Mouse (Mus musculus): ENCODE results near the gene Rmdn3. TPM values are rescaled to one million over a fixed set of nuclear protein-coding genes. Genes with fewer than 3 reads are reported as not detected.
A peak's percentile ranks its signal among the peaks of the same experiment; 100 is the strongest.

The Rmdn3 gene
- polyA plus RNA-seq, 1 experiment, result 59.2 TPM

- no peak for DNase-seq (ENCODE audit: extremely low spot score in 1 of 2, low spot score in 1 of 2)
These were observed 13.4 kb upstream of the Rmdn3 start for GRCm38 (mm10) chr2:119170282-119170681.

- no peak for DNase-seq (ENCODE audit: extremely low spot score in 1 of 2, low spot score in 1 of 2)
These were observed 11.0 kb upstream of the Rmdn3 start for GRCm38 (mm10) chr2:119167866-119168256.

DNA sequence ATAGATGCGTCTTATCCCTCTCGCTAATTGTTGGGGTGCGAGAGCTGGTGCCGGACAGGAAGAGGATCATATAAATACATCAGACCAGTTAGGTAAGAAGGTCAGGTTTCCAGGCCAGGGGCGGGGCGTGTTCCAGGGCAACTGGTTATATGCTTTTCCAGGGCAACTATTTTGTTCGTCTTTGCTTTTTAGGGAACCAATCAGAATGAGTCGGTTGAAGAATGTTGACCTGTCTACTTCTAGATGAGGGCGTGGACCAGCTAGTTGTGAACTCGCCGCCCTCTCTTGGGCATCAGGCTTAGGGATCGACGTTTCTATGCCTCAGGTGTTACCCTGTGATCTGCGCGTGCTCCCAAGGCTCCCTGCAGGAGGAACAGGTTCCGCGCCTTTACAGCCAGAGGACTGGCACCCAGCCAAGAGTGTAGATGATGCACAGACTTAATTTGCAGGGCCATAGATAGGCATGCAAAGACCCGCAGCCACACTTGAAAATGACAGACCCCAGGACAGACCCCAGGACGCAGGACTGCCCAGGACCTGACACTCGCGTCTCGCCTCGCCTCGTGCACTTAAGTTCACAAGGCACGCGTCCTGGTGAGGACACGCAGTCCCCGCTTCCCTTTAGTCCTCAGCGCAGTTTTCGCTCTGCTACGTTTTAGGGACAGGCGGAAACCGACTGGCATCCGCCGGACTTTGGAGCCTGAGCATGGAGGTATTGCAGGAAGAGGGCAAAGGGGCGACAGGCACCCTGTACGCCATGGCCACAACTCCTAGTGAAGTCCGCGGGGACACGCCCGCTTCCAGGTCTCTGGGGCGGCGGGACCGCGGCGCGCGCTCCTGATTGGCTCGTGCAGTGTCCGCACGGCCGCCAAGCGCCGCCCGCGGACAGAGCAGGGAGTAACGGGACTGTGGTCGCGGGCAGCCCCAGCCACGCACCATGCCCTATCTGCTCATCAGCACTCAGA, 10.3 kb upstream of the Rmdn3 start, which contains the start of gene Gchfr:
Gchfr (plus strand) TSS at position 873 of the 965 bp plus-strand sequence.
- DNase-seq (ENCODE audit: extremely low spot score in 1 of 2, low spot score in 1 of 2), result no peak

- DNase-seq (ENCODE audit: extremely low spot score in 1 of 2, low spot score in 1 of 2), result no peak
These were observed 8.6 kb upstream of the Rmdn3 start for GRCm38 (mm10) chr2:119165401-119165800.

DNA sequence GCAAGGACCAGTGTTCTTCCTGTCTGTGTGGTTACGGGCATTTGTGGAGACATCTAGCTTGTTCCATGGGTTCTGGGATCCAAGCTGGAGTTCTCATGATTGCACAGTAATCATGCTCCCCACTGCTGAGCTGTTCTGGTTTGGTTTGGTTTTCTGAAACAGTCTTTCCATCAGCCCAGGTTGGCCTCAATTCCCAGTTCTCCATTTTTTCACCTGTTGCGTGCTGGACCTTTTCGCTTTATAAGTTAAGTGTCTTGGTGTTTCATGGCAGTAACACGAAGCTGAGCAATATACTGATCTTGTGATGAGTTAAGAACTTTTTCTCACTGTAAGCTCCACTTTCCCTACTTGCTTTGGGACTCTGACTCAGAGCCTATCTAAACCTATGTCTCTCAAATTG, 7.2 kb upstream of the Rmdn3 start:
- DNase-seq (ENCODE audit: extremely low spot score in 1 of 2, low spot score in 1 of 2), result no peak

DNA sequence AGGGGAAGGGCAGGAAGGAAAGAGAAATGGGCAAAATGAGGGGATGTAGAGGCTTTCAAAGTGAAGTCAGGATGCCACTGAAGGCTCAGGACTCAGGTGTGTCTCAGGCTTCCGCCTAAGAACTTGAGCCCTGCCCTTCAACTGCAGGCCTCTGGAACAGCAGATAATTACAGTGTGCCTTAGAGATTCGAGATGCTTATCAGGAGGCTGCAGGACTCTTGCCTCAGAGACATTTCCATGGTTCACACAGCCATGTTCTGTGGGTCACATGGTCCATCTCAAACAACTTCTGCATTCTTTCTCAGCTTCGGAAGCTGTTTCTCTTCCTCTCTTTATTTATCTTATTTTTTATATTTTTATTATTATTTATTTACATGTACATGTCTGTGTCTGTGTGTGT, 6.3 kb upstream of the Rmdn3 start:
- DNase-seq (ENCODE audit: extremely low spot score in 1 of 2, low spot score in 1 of 2), result no peak

- no peak for DNase-seq (ENCODE audit: extremely low spot score in 1 of 2, low spot score in 1 of 2)
These were observed 4.4 kb upstream of the Rmdn3 start for GRCm38 (mm10) chr2:119161247-119161646.

DNA sequence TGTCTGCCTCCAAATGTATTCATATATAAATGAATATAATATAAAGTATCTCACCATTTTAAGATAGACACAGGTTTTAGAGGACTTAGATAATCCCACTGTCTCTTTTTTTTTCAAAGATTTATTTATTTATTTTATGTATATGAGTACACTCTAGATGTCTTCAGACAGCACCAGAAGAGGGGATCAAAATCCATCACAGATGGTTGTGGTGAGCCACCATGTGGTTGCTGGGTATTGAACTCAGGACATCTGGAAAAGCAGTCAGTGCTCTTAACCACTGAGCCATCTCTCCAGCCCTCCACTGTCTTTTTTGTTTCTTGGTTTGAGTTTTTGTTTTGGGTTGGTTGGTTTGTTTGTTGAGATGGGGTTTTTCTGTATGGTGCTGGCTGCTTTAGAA, 1.0 kb upstream of the Rmdn3 start:
- DNase-seq (ENCODE audit: extremely low spot score in 1 of 2, low spot score in 1 of 2), result no peak

GRCm38 (mm10) chr2:119156081-119156680, 653 bp downstream of the Rmdn3 start:
- DNase-seq (ENCODE audit: extremely low spot score in 1 of 2, low spot score in 1 of 2), result no peak

DNA sequence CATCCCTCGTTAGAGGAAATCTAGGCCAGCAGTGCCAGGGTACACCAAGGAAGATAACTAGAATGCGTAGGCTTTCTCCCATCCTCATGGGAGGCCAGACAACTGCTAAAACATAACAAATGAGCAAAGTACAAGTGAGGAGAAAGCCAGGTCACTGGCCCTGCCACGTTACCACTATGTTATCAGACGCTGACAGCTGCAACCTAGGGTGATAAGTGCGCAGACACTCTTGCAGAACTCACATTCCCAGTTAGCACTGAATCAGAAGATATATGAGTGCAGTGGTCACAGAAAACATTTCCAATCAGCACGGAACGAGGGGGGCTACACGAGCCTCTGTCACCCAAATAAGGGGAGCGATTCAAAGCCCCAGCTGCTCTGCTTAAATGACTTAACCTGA, 1.4 kb downstream of the Rmdn3 start:
- no peak for DNase-seq (ENCODE audit: extremely low spot score in 1 of 2, low spot score in 1 of 2)

GRCm38 (mm10) chr2:119154683-119155082, 2.2 kb downstream of the Rmdn3 start:
- no peak for DNase-seq (ENCODE audit: extremely low spot score in 1 of 2, low spot score in 1 of 2)

DNA sequence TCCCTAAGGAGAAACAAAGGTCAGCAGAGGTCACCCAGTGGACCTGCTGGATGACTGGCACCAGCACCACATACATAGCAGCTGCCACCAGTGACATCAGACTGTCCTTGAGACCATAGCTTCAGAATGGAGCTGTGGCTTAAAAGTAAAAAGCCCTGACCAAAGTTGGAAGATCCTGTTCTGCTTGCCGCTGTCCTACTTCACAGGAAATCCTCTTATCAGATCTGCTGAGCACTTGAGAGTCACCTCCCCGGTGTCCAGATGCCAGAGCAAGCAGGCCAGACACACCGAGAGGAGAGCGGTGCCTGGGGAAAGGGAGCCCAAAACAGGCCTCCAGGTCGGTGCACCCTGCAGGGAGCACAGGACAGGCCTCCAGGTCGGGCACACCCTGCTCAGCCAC, 4.6 kb downstream of the Rmdn3 start:
- DNase-seq (ENCODE audit: extremely low spot score in 1 of 2, low spot score in 1 of 2), result no peak

DNA sequence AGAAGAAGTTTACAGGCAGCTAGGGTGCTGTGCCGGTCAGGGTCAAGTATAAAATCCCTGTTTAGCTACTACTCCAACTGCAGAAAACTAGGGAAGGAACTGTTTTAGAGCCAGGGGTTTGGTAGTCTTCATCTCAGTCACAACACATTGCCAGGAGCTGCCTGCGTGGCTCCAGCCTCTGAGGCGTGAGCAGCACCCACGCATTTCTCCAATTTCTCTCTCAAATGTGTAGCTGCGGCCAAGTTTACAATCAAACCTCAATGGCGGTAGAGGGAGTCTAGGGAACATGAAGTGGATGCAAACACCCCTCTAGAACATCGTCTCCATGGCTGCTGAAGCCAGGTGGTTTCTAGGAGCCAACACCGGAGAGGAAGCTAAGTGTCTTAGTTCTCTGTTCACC, 9.1 kb downstream of the Rmdn3 start:
- peak; percentile 33 to 70 for DNase-seq (ENCODE audit: extremely low spot score in 1 of 2, low spot score in 1 of 2)

DNA sequence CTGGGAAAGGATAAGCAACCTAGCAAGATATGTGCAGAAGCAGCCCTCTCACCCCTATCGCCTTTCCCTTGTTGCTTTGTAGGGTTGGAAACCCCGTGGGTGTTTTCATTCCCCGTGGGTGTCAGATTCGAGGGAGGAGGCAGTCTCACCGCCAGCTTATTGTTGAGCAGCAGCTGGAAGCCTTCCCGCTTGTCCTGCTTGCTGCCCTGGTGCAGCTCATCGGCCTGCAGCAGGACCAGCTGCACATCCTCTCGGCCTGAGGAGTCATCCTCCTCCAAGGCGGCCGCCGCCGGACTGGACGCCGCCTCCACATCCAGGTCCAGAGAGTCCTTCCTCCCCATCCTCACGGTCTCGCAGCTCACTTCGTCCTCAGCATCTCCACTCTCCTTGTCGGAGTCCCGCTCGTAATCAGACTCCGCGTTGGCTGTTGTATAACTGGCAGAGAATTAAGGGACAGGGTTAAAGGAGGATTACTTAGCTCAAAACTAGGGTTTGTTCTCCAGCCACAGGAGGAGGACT, 9.6 kb downstream of the Rmdn3 start:
- no peak for DNase-seq (ENCODE audit: extremely low spot score in 1 of 2, low spot score in 1 of 2)

DNA sequence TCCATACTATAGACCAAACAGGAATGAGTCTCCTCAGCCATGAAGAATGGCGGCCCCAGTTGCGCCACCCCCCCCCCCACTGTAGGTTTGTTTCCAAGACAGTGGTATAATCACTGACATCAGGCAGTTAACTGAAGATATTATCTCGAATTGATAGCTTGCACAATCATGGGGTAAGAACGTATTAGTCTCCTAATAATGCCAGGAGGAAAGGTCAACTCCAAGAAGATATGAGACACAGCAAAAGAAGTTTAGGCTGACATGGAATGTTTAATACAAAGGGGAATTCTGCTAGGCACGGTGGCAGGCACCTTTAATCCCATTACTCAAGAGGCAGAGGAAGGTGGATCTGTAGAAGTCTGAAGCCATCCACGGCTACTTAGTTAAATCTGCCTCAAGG, 10.4 kb downstream of the Rmdn3 start:
- DNase-seq (ENCODE audit: extremely low spot score in 1 of 2, low spot score in 1 of 2), result no peak

DNA sequence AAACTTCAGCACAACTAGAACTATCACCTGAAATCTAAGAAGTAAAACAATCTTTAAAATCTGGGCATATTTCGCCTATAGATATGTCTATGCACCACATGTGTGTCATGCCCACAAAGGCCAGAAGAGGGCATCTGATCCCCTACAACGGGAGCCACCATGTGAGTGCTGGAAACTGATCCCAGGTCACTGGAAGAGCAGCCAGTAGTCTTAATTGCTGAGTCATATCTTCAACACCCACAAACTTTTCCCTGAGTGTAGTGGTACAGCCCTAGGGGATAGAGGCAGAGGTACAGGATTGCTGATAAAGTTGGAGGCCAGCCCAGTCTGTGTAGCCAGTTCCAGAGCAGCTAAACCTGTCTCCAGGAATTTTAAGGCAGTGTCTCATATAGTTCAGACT, 11.6 kb downstream of the Rmdn3 start:
- no peak for DNase-seq (ENCODE audit: extremely low spot score in 1 of 2, low spot score in 1 of 2)

- no peak for DNase-seq (ENCODE audit: extremely low spot score in 1 of 2, low spot score in 1 of 2)
These were observed 20.4 kb downstream of the Rmdn3 start for GRCm38 (mm10) chr2:119136346-119136898.

GRCm38 (mm10) chr2:119113121-119113925, 43.5 kb downstream of the Rmdn3 start:
- DNase-seq (ENCODE audit: extremely low spot score in 1 of 2, low spot score in 1 of 2), result no peak

GRCm38 (mm10) chr2:119112438-119113112, 44.3 kb downstream of the Rmdn3 start, which contains the start of gene Rad51:
TSS of gene Rad51 (plus strand) at chr2:119112793.
- peak; percentile 82 for DNase-seq (ENCODE audit: extremely low spot score in 1 of 2, low spot score in 1 of 2)

GRCm38 (mm10) chr2:119111060-119111459, 45.8 kb downstream of the Rmdn3 start:
- DNase-seq (ENCODE audit: extremely low spot score in 1 of 2, low spot score in 1 of 2), result no peak

Data from frontal cortex, adult 2 months (tissue).